Mouse (Mus musculus) heart, postnatal 4 days (tissue): ENCODE results near the gene Arid1a. TPM values are rescaled to one million over a fixed set of nuclear protein-coding genes. Genes with fewer than 3 reads are reported as not detected.

Experiments used
- DNase-seq: peaks from one replicate; pipeline ENCODE4 v3.0.0; 2021
- total RNA-seq, 2 experiments: library from RNA; stranded (reverse); gene quantifications; 2 replicates each; pipeline ENCODE4 v1.2.3; 2021

Gene Arid1a
- 10 to 100 TPM; 74.6 to 77.3 TPM for total RNA-seq

DNA sequence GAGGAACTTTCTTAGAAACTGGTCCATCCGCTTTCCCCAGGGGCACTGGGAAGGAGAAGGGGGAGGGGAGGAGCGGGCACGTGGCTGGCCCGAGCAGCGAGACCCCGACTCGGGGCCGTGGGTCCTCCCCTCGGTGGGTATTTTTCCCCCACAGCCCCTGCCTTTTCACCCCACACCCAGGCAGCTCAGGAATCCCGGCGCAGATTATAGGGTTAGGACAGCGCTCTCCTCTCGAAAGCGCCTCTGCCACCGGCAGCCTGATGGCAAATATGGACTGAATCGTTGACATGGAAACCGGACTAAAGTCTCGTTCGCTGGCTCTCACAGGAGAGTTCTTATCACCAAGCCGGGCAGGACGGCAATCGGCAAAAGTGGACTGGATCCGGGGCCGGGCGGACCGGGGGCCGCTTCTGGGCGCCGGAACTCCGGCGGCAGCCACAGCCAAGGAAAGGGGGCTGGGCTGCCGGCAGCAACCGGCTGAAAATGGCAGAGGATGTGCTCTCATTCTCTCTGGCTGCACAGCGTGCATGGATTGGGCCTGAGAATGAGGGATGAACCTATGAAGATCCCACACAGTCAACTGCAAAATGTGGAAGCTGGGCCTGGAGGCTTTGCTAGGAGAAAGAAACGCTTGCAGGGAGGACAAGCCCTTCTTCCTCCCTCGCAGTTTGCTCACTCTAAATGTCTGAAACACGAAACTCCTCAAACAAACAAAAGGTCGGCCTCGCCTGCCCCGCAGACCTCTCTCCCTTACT, at the start of gene Arid1a:
Gene Arid1a (minus strand): TSS at position 256 of the 755 bp plus-strand sequence.
- peak; percentile 97 for DNase-seq

DNA sequence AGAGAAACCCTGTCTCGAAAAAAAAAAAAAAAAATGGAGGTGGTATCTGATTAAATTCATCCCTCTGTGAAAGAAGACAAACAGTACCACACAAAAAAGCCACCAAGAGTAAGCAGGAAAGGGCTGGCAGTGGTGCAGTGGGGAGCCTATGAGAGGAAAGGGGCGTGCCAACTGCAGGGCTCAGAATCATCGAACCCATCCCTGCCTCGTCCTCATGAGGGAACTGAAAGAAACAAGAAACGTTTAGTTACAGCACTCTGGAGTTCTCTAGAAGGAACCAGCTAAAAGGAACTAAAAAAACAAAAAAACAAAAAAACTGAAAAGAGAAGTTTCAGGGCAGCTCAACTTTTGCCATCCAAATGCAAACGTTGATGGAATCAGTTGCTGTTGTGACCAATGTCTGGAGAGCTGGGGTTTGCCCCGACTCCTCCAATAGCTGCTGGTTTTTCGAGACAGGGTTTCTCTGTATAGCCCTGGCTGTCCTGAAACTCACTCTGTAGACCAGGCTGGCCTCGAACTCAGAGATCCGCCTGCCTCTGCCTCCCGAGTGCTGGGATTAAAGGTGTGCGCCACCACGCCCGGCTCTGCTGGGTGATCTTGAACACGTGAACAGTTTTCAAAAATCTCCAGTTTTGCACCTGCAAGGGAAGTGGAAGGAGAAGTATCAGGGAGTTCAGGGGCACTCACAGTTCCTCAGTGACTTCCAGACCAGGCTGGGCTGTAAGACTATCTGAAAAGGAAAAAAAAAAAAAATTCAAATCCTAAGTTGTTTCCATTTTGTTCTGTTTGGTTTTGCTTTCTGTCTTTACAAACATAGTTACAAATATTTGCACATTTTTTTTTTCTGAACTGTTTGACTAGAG, 48.1 kb upstream of the Arid1a start:
- no peak for DNase-seq

GRCm38 (mm10) chr4:133800589-133800988, 44.0 kb upstream of the Arid1a start:
- no peak for DNase-seq

DNA sequence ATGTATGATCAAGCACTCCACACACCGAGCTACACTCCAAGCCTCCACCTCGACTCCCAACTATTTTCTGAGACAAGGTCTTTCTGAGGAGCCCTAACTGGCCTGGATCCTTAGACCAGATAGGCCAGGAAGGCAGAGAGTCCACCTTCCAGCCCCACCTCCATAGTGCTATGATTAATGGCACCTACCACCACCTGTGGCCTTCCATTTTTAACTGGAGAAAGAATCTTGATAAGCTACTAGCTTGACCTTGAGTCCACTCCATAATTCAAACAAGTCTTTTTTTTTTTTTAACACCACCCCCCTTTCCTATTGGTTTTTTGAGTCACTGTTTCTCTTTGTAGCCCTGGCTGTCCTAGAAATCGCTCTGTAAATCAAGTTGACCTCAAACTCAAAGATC, 36.7 kb upstream of the Arid1a start:
- DNase-seq = no peak

DNA sequence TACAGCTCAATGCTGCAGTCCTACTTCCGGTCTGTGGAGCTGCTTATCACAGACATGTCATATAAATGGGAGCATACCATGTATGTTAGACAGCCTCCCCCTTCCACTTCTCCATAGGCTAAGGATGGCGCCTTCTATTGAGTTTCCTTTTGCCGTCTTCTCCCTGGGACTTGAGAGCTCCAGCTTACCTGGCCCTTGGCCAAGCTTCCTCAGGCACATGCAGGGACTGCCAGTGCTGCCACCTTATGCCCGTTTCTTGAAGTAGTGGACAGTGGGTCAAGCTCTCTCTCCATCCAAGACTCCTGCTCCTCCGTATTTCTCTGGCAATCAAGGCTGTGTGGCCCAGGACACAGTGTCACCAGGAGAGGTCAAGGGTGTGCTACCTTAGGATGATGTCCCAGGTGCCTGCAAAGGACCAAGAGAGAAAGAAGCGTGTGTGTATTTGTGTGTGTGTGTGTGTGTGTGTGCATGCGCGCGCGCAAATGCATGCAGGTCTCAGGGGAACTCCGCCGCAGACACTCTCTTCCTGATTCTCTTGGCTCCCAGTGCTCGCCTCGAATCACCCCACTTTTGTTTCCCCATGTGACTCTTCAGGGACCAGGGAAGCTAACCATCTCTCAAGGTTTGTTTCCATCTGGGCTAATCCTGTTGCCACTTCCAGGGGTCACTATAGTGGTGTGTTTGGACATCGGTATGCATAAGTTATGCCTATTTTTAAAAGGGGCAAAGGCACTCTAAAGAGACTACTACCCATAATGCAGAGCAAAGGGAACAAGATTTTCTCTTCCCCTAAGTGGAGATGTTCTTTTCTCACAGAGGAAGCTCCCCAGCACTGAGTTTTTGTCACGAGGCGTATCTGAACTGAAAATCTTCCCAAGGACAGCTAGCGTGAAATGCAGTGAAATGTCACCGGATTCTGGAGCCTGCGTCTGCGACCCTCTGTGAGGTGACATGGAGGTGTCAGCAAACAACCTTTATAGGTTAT, 18.3 kb upstream of the Arid1a start:
- DNase-seq = peak; percentile 86

DNA sequence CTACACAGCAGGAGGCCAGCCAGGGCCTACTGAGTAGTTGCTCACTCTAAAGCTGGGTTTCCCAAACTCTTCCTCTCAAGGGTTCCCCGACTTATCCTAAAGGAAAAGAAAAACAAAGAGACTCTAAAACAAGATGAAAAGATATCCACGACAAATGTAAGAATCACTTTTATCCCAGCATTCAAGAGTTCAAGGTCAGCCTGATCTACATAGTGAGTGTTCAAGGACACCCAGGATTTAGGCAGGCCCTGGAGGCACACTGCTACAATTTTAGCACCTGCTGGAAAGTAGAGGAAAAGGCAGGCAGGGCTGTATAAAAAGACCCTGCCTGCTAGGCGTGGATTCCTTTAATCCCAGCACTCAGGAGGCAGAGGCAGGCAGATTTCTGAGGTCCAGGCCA, 12.6 kb upstream of the Arid1a start:
- DNase-seq = no peak

DNA sequence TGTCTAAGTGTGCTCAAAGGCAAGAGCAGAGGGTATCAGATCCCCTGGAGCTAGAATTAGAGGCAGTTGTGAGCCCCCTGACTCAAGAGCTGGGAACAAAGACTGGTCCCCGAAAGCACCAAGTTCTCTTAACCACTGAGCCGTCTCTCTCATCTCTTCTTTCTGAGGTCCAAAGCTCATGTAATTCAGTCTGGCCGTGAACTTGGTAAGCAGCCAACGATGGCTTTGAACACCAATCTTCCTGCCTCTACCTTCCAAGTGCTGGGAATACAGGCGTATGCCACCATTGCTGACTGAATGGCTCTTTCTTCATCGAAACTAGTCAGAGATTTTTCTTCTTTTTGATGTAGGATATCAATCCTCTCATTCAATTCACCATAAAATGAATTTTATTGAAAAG, 6.5 kb upstream of the Arid1a start:
- DNase-seq = no peak

DNA sequence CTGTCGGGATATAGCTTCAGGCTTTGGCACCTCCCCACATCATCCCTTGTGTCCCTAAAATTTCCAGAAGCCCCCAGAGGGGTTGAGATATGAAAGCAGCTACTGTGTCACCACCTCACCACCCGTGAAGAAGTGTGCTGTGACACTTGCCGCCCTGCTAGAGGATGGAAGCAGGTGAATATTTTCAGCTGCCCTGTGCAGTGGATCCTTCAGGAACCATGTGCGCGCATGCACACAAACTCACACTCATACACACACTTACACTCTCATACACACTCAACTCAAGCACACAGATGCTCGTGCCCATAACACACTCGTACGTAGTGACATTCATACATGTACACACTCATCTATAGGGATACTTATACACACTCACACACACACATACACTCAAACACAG, 3.1 kb upstream of the Arid1a start:
- DNase-seq = no peak

DNA sequence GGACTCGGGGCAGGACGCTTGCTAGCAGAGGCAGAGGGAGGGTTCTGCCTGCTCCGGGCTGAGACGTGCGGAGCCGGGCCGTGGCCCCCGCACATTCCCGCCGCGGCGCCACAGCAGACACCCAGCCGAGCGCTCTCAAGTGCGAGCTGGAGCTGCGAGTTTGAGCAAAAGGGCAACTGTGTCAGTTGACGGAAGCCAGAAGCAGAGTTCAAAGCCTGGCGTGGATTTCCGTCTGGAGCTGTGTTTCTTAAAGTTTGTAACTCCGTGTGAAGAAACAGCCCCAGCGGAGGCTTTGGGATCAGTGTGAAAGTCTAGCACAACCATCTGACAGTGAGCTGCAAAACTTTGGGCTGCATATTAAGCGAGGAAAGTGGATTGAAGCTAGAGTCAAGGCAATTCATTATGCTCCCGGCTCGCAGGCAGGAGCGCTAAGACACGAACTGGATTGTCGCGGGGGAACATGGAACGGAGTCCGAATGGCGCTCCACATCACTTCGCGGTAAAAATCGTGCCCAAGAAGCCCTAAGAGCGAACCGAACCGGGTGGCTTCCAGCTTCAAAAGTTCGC, 783 bp upstream of the Arid1a start:
- peak; percentile 86 for DNase-seq

DNA sequence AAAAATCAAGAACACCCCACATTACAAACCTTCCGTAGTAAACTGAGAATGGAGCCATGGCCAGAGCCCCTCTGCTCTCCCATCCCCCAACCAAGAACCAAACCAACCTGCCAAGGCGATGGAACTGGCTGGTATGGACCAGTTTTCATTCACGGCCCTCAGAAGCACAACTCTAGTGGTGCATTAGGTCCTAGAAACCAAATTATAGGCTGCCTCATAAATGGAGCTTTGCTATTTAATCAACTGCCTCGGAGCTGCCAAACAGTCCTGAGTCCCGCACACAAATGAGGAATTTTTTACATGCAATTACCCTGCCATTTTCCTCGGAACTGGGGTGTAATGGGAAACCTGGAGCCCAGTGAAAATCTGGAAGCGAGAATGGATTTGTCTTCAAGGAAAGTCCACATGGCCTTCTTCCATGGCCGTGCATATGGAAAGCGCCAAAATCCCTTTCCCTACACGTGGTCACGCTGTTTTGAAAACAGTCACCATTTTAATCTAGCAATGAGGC, 653 bp downstream of the Arid1a start:
- DNase-seq = no peak

- DNase-seq = peak; percentile 23
These were observed 1.5 kb downstream of the Arid1a start for GRCm38 (mm10) chr4:133754871-133755765.

GRCm38 (mm10) chr4:133754238-133754637, 2.3 kb downstream of the Arid1a start:
- peak; percentile 99 for DNase-seq

GRCm38 (mm10) chr4:133753375-133754190, 3.0 kb downstream of the Arid1a start:
- peak; percentile 79 for DNase-seq

GRCm38 (mm10) chr4:133752449-133753374, 3.9 kb downstream of the Arid1a start:
- peak; percentile 62 for DNase-seq

DNA sequence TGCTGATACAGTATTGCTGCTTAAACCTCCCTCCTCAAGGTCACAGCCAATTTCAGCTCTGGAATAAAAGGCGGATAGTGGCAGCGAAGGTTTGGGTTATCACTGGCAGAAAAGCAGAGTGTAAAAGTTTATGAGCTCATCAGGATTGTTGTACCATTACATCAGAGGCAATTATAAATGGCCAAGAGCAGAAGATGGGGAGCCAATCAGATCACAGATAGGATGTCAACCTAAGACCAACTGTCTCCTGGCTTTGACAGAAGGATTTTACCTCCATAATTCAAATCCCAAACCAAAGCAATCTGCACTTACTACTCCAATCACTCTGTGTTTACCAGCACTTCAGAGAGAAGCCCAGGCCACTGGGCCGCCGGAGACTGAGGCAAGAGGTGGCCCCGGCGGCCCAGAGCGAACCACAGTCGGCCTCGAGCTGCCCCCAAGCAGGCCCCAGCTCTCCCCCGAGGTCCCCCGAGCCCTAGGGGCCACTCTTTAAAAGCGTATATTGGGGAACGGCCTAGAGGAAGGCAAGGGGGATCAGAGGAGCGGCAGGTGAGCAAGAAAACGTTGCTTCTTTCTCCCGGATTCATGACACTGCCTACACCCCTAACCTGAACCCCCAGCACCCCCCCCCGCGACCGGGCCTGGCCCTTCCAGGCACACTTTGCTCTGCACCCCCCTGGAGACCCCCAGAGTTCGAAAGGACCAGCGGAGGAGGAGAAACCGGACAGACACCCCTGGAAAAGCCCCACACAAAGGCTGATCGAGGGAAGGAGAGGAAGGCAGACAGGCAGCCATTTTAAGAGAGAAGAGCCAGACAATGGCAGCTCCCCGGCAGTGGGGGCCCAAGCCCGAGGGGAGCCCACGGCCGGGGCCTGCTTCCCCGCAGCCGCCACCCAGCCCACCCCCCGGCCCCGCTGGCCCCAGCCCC, 4.8 kb downstream of the Arid1a start:
- peak; percentile 60 for DNase-seq

- no peak for DNase-seq
These were observed 6.3 kb downstream of the Arid1a start for GRCm38 (mm10) chr4:133750184-133750775.

DNA sequence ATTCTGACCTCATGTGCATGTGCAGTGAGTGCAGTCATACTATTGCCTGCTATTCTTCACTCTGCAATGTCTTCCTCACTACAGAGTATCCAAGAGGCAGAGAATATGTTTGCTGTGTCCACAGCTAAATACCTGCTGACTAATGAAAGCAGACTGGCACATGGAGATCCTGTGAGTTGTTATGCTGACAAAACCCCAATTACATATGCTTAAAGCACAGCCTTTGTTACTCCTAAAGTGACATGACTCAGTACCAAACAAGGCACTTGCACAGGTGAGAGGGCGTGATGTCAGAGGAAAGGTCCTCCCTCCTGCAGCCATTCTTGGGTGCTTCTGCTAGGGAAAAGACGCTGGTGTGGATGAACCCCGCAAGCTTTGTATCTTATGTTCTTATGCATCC, 21.3 kb downstream of the Arid1a start:
- no peak for DNase-seq
